Mouse (Mus musculus): Measurements from ENCODE around the gene Tfeb. TPM values are rescaled to one million over a fixed set of nuclear protein-coding genes. Genes with fewer than 3 reads are reported as not detected.

Tfeb gene
- polyA plus RNA-seq, 1 experiment from 2014 or later, result 14.3 TPM

- Histone ChIP-seq H3K9me3 (replicated peaks) (no peaks in the 10 kb centered on the region), H3K9ac (no peak overlapping the region), H3K27me3 (no peaks in the 10 kb centered on the region; the same call in 1 of the 2 replicates), H3K4me1 (peaks cover 22% of the 10 kb centered on the region), H3K4me3 (replicated peaks) (no peak overlapping the region), H3K4me2 (replicated peaks) (no peak overlapping the region), H3K36me3 (peaks cover 40% of the 10 kb centered on the region), H3K27ac (replicated peaks) (no peak overlapping the region)
- WGBS, result 86% methylated on average over 10 of the region's 10 CpGs
- ATAC-seq (ENCODE audit: insufficient number of reproducible peaks, low FRiP score, low TSS enrichment, low read depth), result no peak
These were observed 38.7 kb upstream of the Tfeb start for GRCm38 (mm10) chr17:47698156-47698555.

GRCm38 (mm10) chr17:47699055-47699454, 37.8 kb upstream of the Tfeb start:
- no peak overlapping the region for H3K27ac ChIP-seq (replicated peaks)
- no peak overlapping the region for H3K9ac ChIP-seq
- H3K4me3 ChIP-seq (replicated peaks), result no peak overlapping the region
- peaks cover 47% of the 10 kb centered on the region for H3K36me3 ChIP-seq
- ATAC-seq (ENCODE audit: insufficient number of reproducible peaks, low FRiP score, low TSS enrichment, low read depth), result no peak
- no peaks in the 10 kb centered on the region; the same call in 1 of the 2 replicates for H3K27me3 ChIP-seq
- no peak overlapping the region for H3K4me2 ChIP-seq (replicated peaks)
- no peaks in the 10 kb centered on the region for H3K9me3 ChIP-seq (replicated peaks)
- WGBS, result 68% methylated on average over 2 of the region's 2 CpGs
- peaks cover 23% of the 10 kb centered on the region for H3K4me1 ChIP-seq

- peaks cover 47% of the 10 kb centered on the region for H3K36me3 ChIP-seq
- no peak overlapping the region for H3K27ac ChIP-seq (replicated peaks)
- no peaks in the 10 kb centered on the region; the same call in 1 of the 2 replicates for H3K27me3 ChIP-seq
- H3K9me3 ChIP-seq (replicated peaks), result no peaks in the 10 kb centered on the region
- 74% methylated on average over 9 of the region's 9 CpGs for WGBS
- ATAC-seq (ENCODE audit: insufficient number of reproducible peaks, low FRiP score, low TSS enrichment, low read depth), result no peak
- H3K4me1 ChIP-seq, result peaks cover 12% of the 10 kb centered on the region
- H3K4me2 ChIP-seq (replicated peaks), result no peak overlapping the region
- H3K4me3 ChIP-seq (replicated peaks), result no peak overlapping the region
- no peak overlapping the region for H3K9ac ChIP-seq
These were observed 35.0 kb upstream of the Tfeb start for GRCm38 (mm10) chr17:47701793-47702192.

- peaks cover 47% of the 10 kb centered on the region for H3K36me3 ChIP-seq
- H3K27me3 ChIP-seq, result no peaks in the 10 kb centered on the region; the same call in 1 of the 2 replicates
- H3K9me3 ChIP-seq (replicated peaks), result no peaks in the 10 kb centered on the region
- 0 out of 2 replicates have a peak overlapping the region, but pooled peaks have one; percentile 6 for H3K4me2 ChIP-seq (replicated peaks)
- H3K9ac ChIP-seq, result no peak overlapping the region
- no peak overlapping the region for H3K4me3 ChIP-seq (replicated peaks)
- WGBS, result 39% methylated on average over 28 of the region's 28 CpGs
- ATAC-seq (ENCODE audit: insufficient number of reproducible peaks, low FRiP score, low TSS enrichment, low read depth), result no peak
- H3K4me1 ChIP-seq, result peaks cover 12% of the 10 kb centered on the region
- no peak overlapping the region for H3K27ac ChIP-seq (replicated peaks)
These were observed 34.1 kb upstream of the Tfeb start for GRCm38 (mm10) chr17:47702548-47703345.

GRCm38 (mm10) chr17:47703556-47703955, 33.3 kb upstream of the Tfeb start:
- Histone ChIP-seq H3K9me3 (replicated peaks) (no peaks in the 10 kb centered on the region), H3K27ac (replicated peaks) (no peak overlapping the region), H3K4me2 (replicated peaks) (0 out of 2 replicates have a peak overlapping the region, but pooled peaks have one; percentile 6), H3K4me1 (peaks cover 12% of the 10 kb centered on the region), H3K36me3 (peaks cover 47% of the 10 kb centered on the region), H3K4me3 (replicated peaks) (no peak overlapping the region), H3K9ac (no peak overlapping the region), H3K27me3 (no peaks in the 10 kb centered on the region; the same call in 1 of the 2 replicates)
- 31% methylated on average over 20 of the region's 20 CpGs for WGBS
- no peak for ATAC-seq (ENCODE audit: insufficient number of reproducible peaks, low FRiP score, low TSS enrichment, low read depth)

GRCm38 (mm10) chr17:47704692-47705091, 32.1 kb upstream of the Tfeb start:
- no peak overlapping the region for H3K4me2 ChIP-seq (replicated peaks)
- no peak for ATAC-seq (ENCODE audit: insufficient number of reproducible peaks, low FRiP score, low TSS enrichment, low read depth)
- 84% methylated on average over 4 of the region's 4 CpGs for WGBS
- no peak overlapping the region for H3K4me3 ChIP-seq (replicated peaks)
- no peak overlapping the region for H3K27ac ChIP-seq (replicated peaks)
- H3K9me3 ChIP-seq (replicated peaks), result no peaks in the 10 kb centered on the region
- H3K4me1 ChIP-seq, result peaks cover 12% of the 10 kb centered on the region
- peaks cover 38% of the 10 kb centered on the region for H3K36me3 ChIP-seq
- no peak overlapping the region for H3K9ac ChIP-seq
- H3K27me3 ChIP-seq, result no peaks in the 10 kb centered on the region; the same call in 1 of the 2 replicates

- Histone ChIP-seq H3K36me3 (peaks cover 25% of the 10 kb centered on the region), H3K4me2 (replicated peaks) (no peak overlapping the region), H3K9ac (no peak overlapping the region), H3K4me1 (peaks cover 12% of the 10 kb centered on the region), H3K27ac (replicated peaks) (no peak overlapping the region), H3K4me3 (replicated peaks) (no peak overlapping the region), H3K9me3 (replicated peaks) (no peaks in the 10 kb centered on the region), H3K27me3 (no peaks in the 10 kb centered on the region; the same call in none of the 2 replicates)
- 44% methylated on average over 1 of the region's 1 CpGs for WGBS
- no peak for ATAC-seq (ENCODE audit: insufficient number of reproducible peaks, low FRiP score, low TSS enrichment, low read depth)
These were observed 30.6 kb upstream of the Tfeb start for GRCm38 (mm10) chr17:47706196-47706595.

- Histone ChIP-seq H3K9me3 (replicated peaks) (no peaks in the 10 kb centered on the region), H3K27ac (replicated peaks) (no peak overlapping the region), H3K9ac (no peak overlapping the region), H3K4me2 (replicated peaks) (no peak overlapping the region), H3K36me3 (peaks cover 9% of the 10 kb centered on the region), H3K4me1 (peaks cover 5% of the 10 kb centered on the region), H3K4me3 (replicated peaks) (no peak overlapping the region), H3K27me3 (no peaks in the 10 kb centered on the region; the same call in none of the 2 replicates)
- 78% methylated on average over 3 of the region's 3 CpGs for WGBS
- ATAC-seq (ENCODE audit: insufficient number of reproducible peaks, low FRiP score, low TSS enrichment, low read depth), result no peak
These were observed 28.9 kb upstream of the Tfeb start for GRCm38 (mm10) chr17:47707961-47708360.

GRCm38 (mm10) chr17:47708972-47709371, 27.9 kb upstream of the Tfeb start:
- H3K27ac ChIP-seq (replicated peaks), result no peak overlapping the region
- no peaks in the 10 kb centered on the region for H3K9me3 ChIP-seq (replicated peaks)
- ATAC-seq (ENCODE audit: insufficient number of reproducible peaks, low FRiP score, low TSS enrichment, low read depth), result no peak
- no peak overlapping the region for H3K9ac ChIP-seq
- no peaks in the 10 kb centered on the region for H3K4me1 ChIP-seq
- no peak overlapping the region for H3K4me2 ChIP-seq (replicated peaks)
- 63% methylated on average over 4 of the region's 4 CpGs for WGBS
- no peak overlapping the region for H3K4me3 ChIP-seq (replicated peaks)
- no peaks in the 10 kb centered on the region; the same call in 1 of the 2 replicates for H3K27me3 ChIP-seq
- no peaks in the 10 kb centered on the region for H3K36me3 ChIP-seq

- no peaks in the 10 kb centered on the region; the same call in 1 of the 2 replicates for H3K27me3 ChIP-seq
- no peak overlapping the region for H3K4me3 ChIP-seq (replicated peaks)
- H3K9me3 ChIP-seq (replicated peaks), result no peaks in the 10 kb centered on the region
- no peak overlapping the region for H3K4me2 ChIP-seq (replicated peaks)
- no peaks in the 10 kb centered on the region for H3K36me3 ChIP-seq
- WGBS, result 64% methylated on average over 3 of the region's 3 CpGs
- H3K9ac ChIP-seq, result no peak overlapping the region
- H3K4me1 ChIP-seq, result no peaks in the 10 kb centered on the region
- no peak for ATAC-seq (ENCODE audit: insufficient number of reproducible peaks, low FRiP score, low TSS enrichment, low read depth)
- H3K27ac ChIP-seq (replicated peaks), result no peak overlapping the region
These were observed 26.8 kb upstream of the Tfeb start for GRCm38 (mm10) chr17:47710036-47710435.

- Histone ChIP-seq H3K4me1 (no peaks in the 10 kb centered on the region), H3K9ac (no peak overlapping the region), H3K27ac (replicated peaks) (no peak overlapping the region), H3K27me3 (no peaks in the 10 kb centered on the region; the same call in 1 of the 2 replicates), H3K4me2 (replicated peaks) (no peak overlapping the region), H3K4me3 (replicated peaks) (no peak overlapping the region), H3K36me3 (no peaks in the 10 kb centered on the region), H3K9me3 (replicated peaks) (no peaks in the 10 kb centered on the region)
- WGBS, result 74% methylated on average over 6 of the region's 6 CpGs
- no peak for ATAC-seq (ENCODE audit: insufficient number of reproducible peaks, low FRiP score, low TSS enrichment, low read depth)
These were observed 24.9 kb upstream of the Tfeb start for GRCm38 (mm10) chr17:47711883-47712282.
